Mouse (Mus musculus): ENCODE data around the gene Htr3a. TPM values are rescaled to one million over a fixed set of nuclear protein-coding genes. Genes with fewer than 3 reads are reported as not detected.

Gene Htr3a
- polyA plus RNA-seq, 1 experiment from 2014 or later: 1.6 TPM

DNA sequence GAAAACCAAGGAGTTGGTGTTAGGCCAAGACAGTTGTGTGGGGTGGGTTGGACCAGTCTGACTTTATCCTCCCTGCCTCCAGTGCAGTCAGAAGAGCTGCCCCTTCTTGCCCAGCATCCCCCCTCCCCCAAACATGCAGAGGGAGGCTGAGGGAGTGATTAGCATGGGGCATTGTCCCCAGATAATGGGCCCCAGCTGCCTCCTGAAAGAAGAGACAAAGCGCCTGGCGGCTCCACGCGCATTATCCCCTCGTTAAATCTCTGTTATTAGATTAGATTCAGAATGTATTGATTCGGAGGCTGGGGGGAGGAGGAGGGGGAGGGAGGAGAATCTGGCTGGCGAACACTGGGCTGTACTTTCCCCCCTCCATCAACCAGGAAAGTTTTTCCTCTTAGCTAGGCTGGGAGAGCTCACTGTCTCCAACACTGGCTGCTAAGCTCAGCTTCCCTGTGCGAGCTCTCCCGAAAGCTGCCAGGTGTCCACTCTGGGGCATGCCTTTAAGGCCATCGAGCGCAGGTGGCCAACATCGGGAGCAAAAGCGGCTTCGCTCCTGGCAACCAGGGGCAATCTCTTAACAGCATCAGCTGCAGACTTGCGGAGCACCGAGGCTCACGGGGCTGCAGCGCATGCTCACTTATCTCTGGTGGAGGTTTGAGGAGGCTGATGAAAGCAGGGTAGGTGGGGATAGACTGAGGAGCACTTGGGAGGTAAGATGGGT, 14.9 kb downstream of the Htr3a start:
- Histone ChIP-seq H3K4me2 (ENCODE audit: low read depth, low read length) (peak overlapping the region; percentile 38; the same call in 1 of the 2 replicates), H3K4me1 (ENCODE audit: control insufficient read depth, insufficient read depth, low read length) (peaks cover 7% of the 10 kb centered on the region; the same call in 1 of the 2 replicates), H3K9ac (replicated peaks; ENCODE audit: low read depth, low read length) (no peak overlapping the region), H3K27ac (ENCODE audit: low read depth, low read length) (peak overlapping the region; percentile 28; the same call in 1 of the 2 replicates), H3K4me3 (ENCODE audit: low read depth, low read length) (no peak overlapping the region), H3K9me3 (ENCODE audit: control insufficient read depth, low read length) (no peaks in the 10 kb centered on the region), H3K36me3 (ENCODE audit: control insufficient read depth, insufficient read depth, low read length) (no peaks in the 10 kb centered on the region), H3K27me3 (ENCODE audit: control insufficient read depth, insufficient read depth, low read length) (no peaks in the 10 kb centered on the region)
- WGBS: 8% methylated on average over 18 of the region's 18 CpGs
- ATAC-seq (ENCODE audit: low read depth): peak; percentile 71

DNA sequence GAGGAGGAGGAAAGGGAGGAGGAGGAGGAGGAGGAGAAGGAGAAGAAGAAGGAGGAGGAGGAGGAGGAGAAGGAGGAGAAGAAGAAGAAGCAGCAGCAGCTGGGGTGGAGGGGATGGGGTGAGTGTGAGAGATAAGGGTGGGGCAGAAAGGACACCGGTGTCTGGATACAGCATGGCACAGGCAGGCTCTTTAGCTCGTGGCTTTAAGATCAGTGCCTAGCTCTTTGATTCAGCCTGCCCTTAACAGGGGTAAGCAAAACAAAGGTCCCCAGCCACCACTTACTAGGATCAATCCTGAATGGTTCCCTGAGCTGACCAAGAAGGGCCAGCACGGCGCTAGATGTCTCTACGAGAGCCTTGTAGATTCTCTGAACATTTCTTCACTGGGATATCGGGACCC, 16.1 kb downstream of the Htr3a start:
- Histone ChIP-seq H3K27me3 (ENCODE audit: control insufficient read depth, insufficient read depth, low read length) (no peaks in the 10 kb centered on the region), H3K27ac (ENCODE audit: low read depth, low read length) (no peak overlapping the region), H3K9ac (replicated peaks; ENCODE audit: low read depth, low read length) (no peak overlapping the region), H3K4me2 (ENCODE audit: low read depth, low read length) (no peak overlapping the region), H3K4me1 (ENCODE audit: control insufficient read depth, insufficient read depth, low read length) (peaks cover 7% of the 10 kb centered on the region; the same call in 1 of the 2 replicates), H3K4me3 (ENCODE audit: low read depth, low read length) (no peak overlapping the region), H3K9me3 (ENCODE audit: control insufficient read depth, low read length) (no peaks in the 10 kb centered on the region), H3K36me3 (ENCODE audit: control insufficient read depth, insufficient read depth, low read length) (no peaks in the 10 kb centered on the region)
- WGBS: 60% methylated on average over 6 of the region's 6 CpGs
- ATAC-seq (ENCODE audit: low read depth): no peak

DNA sequence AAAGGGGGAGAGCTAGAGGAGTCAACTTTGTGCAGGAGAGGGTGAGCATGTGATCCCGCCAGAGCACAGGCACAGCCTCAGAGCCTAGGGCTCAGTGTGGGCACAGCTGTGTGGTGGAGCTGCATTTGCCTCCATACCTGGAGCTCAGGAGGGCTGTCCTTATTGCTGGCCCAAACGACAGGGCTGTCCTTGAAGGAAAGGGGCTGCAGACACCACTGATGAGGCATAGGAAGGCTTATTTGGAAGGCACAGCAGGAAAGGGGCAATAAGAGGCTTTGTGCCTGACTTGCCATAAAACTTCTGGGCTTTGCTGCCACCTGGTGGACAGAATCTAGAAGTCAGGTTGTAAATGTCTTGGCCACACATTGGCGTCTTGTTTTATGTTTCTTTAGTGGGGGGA, 16.9 kb downstream of the Htr3a start:
- Histone ChIP-seq H3K4me2 (ENCODE audit: low read depth, low read length) (no peak overlapping the region), H3K36me3 (ENCODE audit: control insufficient read depth, insufficient read depth, low read length) (no peaks in the 10 kb centered on the region), H3K9ac (replicated peaks; ENCODE audit: low read depth, low read length) (no peak overlapping the region), H3K4me3 (ENCODE audit: low read depth, low read length) (no peak overlapping the region), H3K27me3 (ENCODE audit: control insufficient read depth, insufficient read depth, low read length) (no peaks in the 10 kb centered on the region), H3K9me3 (ENCODE audit: control insufficient read depth, low read length) (no peaks in the 10 kb centered on the region), H3K4me1 (ENCODE audit: control insufficient read depth, insufficient read depth, low read length) (peaks cover 7% of the 10 kb centered on the region; the same call in 1 of the 2 replicates), H3K27ac (ENCODE audit: low read depth, low read length) (no peak overlapping the region)
- 19% methylated on average over 3 of the region's 3 CpGs for WGBS
- peak; percentile 26; the same call in 1 of the 2 replicates for ATAC-seq (ENCODE audit: low read depth)

DNA sequence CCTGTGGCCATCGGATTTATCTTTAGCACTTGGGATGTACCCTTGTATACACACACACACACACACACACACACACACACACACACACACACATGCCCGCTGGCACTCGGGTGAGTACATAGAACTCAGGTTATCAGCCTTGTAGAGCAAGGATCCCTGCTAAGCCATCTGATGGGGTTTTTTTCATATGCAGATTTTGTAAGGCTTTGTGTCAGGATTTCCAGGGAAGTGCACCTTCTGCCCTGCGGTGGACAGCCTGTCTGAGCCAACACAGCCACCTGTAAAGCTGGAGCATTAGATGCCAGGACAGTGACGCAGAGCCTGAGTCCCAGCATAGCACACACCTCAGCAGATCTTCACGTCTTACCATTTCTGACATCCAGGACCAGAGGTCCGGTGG, 21.8 kb downstream of the Htr3a start:
- H3K4me3 ChIP-seq (ENCODE audit: low read depth, low read length): no peak overlapping the region
- H3K27ac ChIP-seq (ENCODE audit: low read depth, low read length): no peak overlapping the region
- no peaks in the 10 kb centered on the region for H3K4me1 ChIP-seq (ENCODE audit: control insufficient read depth, insufficient read depth, low read length)
- no peaks in the 10 kb centered on the region for H3K27me3 ChIP-seq (ENCODE audit: control insufficient read depth, insufficient read depth, low read length)
- H3K36me3 ChIP-seq (ENCODE audit: control insufficient read depth, insufficient read depth, low read length): no peaks in the 10 kb centered on the region
- H3K9me3 ChIP-seq (ENCODE audit: control insufficient read depth, low read length): no peaks in the 10 kb centered on the region
- H3K9ac ChIP-seq (replicated peaks; ENCODE audit: low read depth, low read length): no peak overlapping the region
- 82% methylated on average over 7 of the region's 7 CpGs for WGBS
- ATAC-seq (ENCODE audit: low read depth): no peak
- no peak overlapping the region for H3K4me2 ChIP-seq (ENCODE audit: low read depth, low read length)

DNA sequence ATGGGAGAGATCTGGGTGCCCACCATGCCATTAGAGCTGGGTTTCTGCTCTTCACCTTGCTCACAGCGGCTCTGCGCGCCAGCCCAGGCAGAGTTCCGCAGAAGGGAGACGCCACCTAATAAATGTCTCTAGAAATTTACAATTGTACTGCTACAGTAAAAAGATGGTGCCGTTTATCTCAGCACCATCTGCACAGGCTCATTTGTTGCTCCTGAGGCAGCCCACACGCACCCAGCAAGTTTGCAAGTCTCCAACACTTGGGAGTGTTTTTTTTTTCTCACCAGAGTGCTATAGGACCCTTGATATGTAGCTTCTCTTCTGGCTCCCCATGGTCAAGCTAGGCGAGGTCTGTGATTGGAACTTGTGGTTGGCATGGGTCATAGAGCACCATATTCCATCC, 38.0 kb downstream of the Htr3a start:
- H3K27me3 ChIP-seq (ENCODE audit: control insufficient read depth, insufficient read depth, low read length): no peaks in the 10 kb centered on the region

DNA sequence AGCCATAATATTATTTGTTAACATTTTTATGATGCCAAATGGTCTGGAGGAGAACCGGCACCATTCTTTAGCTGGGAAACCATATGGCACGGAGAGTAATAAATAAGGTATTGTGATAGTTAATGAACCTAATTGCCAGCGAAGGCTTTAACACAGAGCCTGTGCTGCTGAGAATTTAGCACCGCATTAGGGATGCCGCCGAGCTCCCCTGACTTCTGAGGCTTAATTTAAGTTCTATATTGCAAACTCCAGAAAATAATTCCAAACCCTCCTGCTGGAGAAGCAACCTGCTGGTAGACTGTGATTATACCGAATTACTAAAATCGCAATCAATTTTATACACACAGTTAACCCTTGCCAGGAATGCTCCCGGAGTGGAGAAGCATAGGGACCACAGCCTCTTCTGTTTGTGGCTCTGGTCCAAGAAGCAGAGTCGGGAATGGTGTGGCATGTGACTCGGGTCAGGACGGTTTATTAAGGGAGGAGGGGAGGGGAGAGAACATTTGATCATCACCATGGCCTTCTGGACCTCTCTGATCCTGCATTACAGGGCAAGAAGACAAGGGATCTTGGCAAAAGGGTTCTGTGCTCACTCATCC, 44.3 kb downstream of the Htr3a start:
- H3K9me3 ChIP-seq (ENCODE audit: control insufficient read depth, low read length): no peaks in the 10 kb centered on the region

More for the DNA sequence above, 38.0 kb downstream of the Htr3a start:
- Histone ChIP-seq H3K4me2 (ENCODE audit: low read depth, low read length) (no peak overlapping the region), H3K4me3 (ENCODE audit: low read depth, low read length) (no peak overlapping the region), H3K4me1 (ENCODE audit: control insufficient read depth, insufficient read depth, low read length) (no peaks in the 10 kb centered on the region), H3K9ac (replicated peaks; ENCODE audit: low read depth, low read length) (no peak overlapping the region), H3K36me3 (ENCODE audit: control insufficient read depth, insufficient read depth, low read length) (no peaks in the 10 kb centered on the region), H3K27ac (ENCODE audit: low read depth, low read length) (no peak overlapping the region), H3K9me3 (ENCODE audit: control insufficient read depth, low read length) (no peaks in the 10 kb centered on the region)
- WGBS: 51% methylated on average over 8 of the region's 8 CpGs
- ATAC-seq (ENCODE audit: low read depth): no peak

DNA sequence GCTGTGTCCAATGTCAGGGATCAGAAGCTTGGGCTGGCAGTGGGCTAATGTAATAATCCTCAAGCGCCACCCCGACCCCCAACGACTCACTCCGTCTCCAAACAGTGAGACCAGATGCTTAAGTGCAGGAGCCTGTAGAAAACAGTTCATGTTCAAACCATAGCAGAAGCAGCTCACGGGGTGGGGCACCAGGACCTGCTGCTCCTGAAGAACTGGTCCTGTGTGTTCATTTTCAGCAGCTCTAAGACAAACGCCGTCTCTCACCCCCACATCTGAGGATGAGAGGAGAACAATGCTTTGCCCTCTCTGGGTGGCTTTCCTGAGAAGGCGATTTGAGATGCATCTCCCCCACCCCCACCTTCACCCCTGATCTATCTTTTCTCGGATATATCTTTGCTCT, 45.7 kb downstream of the Htr3a start:
- no peak overlapping the region for H3K9ac ChIP-seq (replicated peaks; ENCODE audit: low read depth, low read length)
- H3K36me3 ChIP-seq (ENCODE audit: control insufficient read depth, insufficient read depth, low read length): no peaks in the 10 kb centered on the region
- H3K4me1 ChIP-seq (ENCODE audit: control insufficient read depth, insufficient read depth, low read length): peaks cover 12% of the 10 kb centered on the region
- H3K4me2 ChIP-seq (ENCODE audit: low read depth, low read length): no peak overlapping the region
- no peak overlapping the region for H3K4me3 ChIP-seq (ENCODE audit: low read depth, low read length)
- ATAC-seq (ENCODE audit: low read depth): no peak
- WGBS: 57% methylated on average over 9 of the region's 9 CpGs
- no peaks in the 10 kb centered on the region for H3K27me3 ChIP-seq (ENCODE audit: control insufficient read depth, insufficient read depth, low read length)
- H3K27ac ChIP-seq (ENCODE audit: low read depth, low read length): no peak overlapping the region
- H3K9me3 ChIP-seq (ENCODE audit: control insufficient read depth, low read length): no peaks in the 10 kb centered on the region

More for the DNA sequence above, 44.3 kb downstream of the Htr3a start:
- WGBS: 8% methylated on average over 12 of the region's 12 CpGs
- Histone ChIP-seq H3K4me1 (ENCODE audit: control insufficient read depth, insufficient read depth, low read length) (peaks cover 12% of the 10 kb centered on the region), H3K9ac (replicated peaks; ENCODE audit: low read depth, low read length) (no peak overlapping the region), H3K27me3 (ENCODE audit: control insufficient read depth, insufficient read depth, low read length) (no peaks in the 10 kb centered on the region), H3K27ac (ENCODE audit: low read depth, low read length) (no peak overlapping the region; the same call in 1 of the 2 replicates), H3K4me2 (ENCODE audit: low read depth, low read length) (peak overlapping the region; percentile 16; the same call in 1 of the 2 replicates), H3K4me3 (ENCODE audit: low read depth, low read length) (no peak overlapping the region), H3K36me3 (ENCODE audit: control insufficient read depth, insufficient read depth, low read length) (no peaks in the 10 kb centered on the region)
- ATAC-seq (ENCODE audit: low read depth): peak; percentile 73

DNA sequence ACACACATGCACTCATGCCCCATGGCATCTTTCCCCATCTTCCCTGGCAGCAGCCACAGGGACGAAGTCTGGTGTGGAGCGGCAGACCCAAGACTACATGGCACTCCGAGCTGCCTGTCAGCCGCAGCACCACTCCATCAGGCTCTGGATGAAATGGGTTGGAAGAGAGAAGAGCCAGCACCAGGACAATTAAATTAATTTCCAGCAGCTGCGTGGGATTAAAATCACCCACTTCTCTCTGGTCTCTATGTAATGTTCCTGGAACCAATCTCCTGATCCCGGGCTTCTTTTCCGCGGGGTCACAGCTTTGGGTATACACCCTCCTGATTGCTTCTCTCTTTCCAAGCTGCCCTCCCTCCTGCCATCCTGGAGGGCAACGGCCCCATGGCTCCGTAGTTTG, 49.4 kb downstream of the Htr3a start:
- H3K27me3 ChIP-seq (ENCODE audit: control insufficient read depth, insufficient read depth, low read length): no peaks in the 10 kb centered on the region
- peaks cover under 1% of the 10 kb centered on the region; the same call in 1 of the 2 replicates for H3K4me1 ChIP-seq (ENCODE audit: control insufficient read depth, insufficient read depth, low read length)
- no peaks in the 10 kb centered on the region for H3K36me3 ChIP-seq (ENCODE audit: control insufficient read depth, insufficient read depth, low read length)
- no peaks in the 10 kb centered on the region for H3K9me3 ChIP-seq (ENCODE audit: control insufficient read depth, low read length)
- no peak overlapping the region for H3K4me2 ChIP-seq (ENCODE audit: low read depth, low read length)
- no peak overlapping the region for H3K4me3 ChIP-seq (ENCODE audit: low read depth, low read length)
- no peak overlapping the region for H3K9ac ChIP-seq (replicated peaks; ENCODE audit: low read depth, low read length)
- no peak for ATAC-seq (ENCODE audit: low read depth)
- H3K27ac ChIP-seq (ENCODE audit: low read depth, low read length): no peak overlapping the region
- WGBS: 80% methylated on average over 10 of the region's 10 CpGs

DNA sequence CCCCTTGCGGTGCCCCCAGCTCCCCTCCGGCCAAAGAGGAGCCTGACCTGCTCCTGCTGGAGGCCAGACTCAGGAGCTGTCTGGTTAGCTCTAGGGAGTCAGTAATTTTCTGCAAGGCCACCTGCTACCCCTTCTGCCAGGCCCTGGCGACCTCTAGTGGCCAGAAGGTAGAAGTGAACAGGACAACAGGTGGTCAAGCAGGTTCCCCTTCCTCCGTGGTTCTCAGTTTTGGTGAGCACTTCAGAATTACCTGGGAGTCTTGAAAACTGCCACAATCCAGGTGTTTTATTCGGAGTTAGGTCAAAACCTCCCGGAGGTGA, 50.4 kb downstream of the Htr3a start:
- H3K4me3 ChIP-seq (ENCODE audit: low read depth, low read length): no peak overlapping the region
- H3K4me2 ChIP-seq (ENCODE audit: low read depth, low read length): no peak overlapping the region
- WGBS: 6% methylated on average over 6 of the region's 6 CpGs
- peak; percentile 58; the same call in 1 of the 2 replicates for ATAC-seq (ENCODE audit: low read depth)
- H3K9ac ChIP-seq (replicated peaks; ENCODE audit: low read depth, low read length): no peak overlapping the region
- H3K27me3 ChIP-seq (ENCODE audit: control insufficient read depth, insufficient read depth, low read length): no peaks in the 10 kb centered on the region
- H3K27ac ChIP-seq (ENCODE audit: low read depth, low read length): no peak overlapping the region
- H3K4me1 ChIP-seq (ENCODE audit: control insufficient read depth, insufficient read depth, low read length): no peaks in the 10 kb centered on the region
- no peaks in the 10 kb centered on the region for H3K36me3 ChIP-seq (ENCODE audit: control insufficient read depth, insufficient read depth, low read length)
- no peaks in the 10 kb centered on the region for H3K9me3 ChIP-seq (ENCODE audit: control insufficient read depth, low read length)

Data from neural tube, embryonic 14.5 days (tissue).